Comparison of ENCODE assay signal across 8 mouse cellular contexts in genomic region chr15:89524001-89524571, GRCm38 (mm10). TPM values are rescaled to one million over a fixed set of nuclear protein-coding genes. Genes with fewer than 3 reads are reported as not detected.
DNase-seq lines count a peak whose midpoint lies in the region; ATAC-seq lines count a peak whose summit lies in the region.

No protein-coding gene starts in this region.

- peak overlapping the region; percentile 68 for H3K9ac ChIP-seq in hindbrain, embryonic 14.5 days
- H3K9ac ChIP-seq in midbrain, embryonic 15.5 days, result peak overlapping the region; percentile 59

- no peak overlapping the region for H3K27ac ChIP-seq in brown adipose tissue, adult 24 weeks (replicated peaks; ENCODE audit: low read depth, low read length)
- no peak overlapping the region for H3K27ac ChIP-seq in hindbrain, embryonic 14.5 days
- H3K27ac ChIP-seq in midbrain, embryonic 15.5 days, result no peak overlapping the region

- peaks cover 8% of the 10 kb centered on the region for H3K4me1 ChIP-seq in brown adipose tissue, adult 24 weeks (ENCODE audit: control insufficient read depth, insufficient read depth, insufficient read length, low read length)
- H3K4me1 ChIP-seq in hindbrain, embryonic 14.5 days (replicated peaks; ENCODE audit: control insufficient read depth, insufficient read depth, low read length), result peaks cover 10% of the 10 kb centered on the region; the same call in 1 of the 2 replicates
- H3K4me1 ChIP-seq in midbrain, embryonic 15.5 days, result peaks cover 16% of the 10 kb centered on the region; the same call in 1 of the 2 replicates

- peak overlapping the region; percentile 36; the same call in 1 of the 2 replicates for H3K4me3 ChIP-seq in brown adipose tissue, adult 24 weeks (ENCODE audit: insufficient read depth, low read depth, low read length)
- H3K4me3 ChIP-seq in hindbrain, embryonic 14.5 days (replicated peaks; ENCODE audit: low read length), result peak overlapping the region; percentile 71
- H3K4me3 ChIP-seq in midbrain, embryonic 15.5 days, result peak overlapping the region; percentile 62

- H3K4me2 ChIP-seq in hindbrain, embryonic 14.5 days (replicated peaks), result peak overlapping the region; percentile 98
- H3K4me2 ChIP-seq in midbrain, embryonic 15.5 days, result peak overlapping the region; percentile 96

- peak; percentile 91 for DNase-seq in heart, adult 11 months
- DNase-seq in heart, postnatal 25 days (ENCODE audit: low spot score), result no peak
- DNase-seq in hindbrain, embryonic 14.5 days (ENCODE audit: low spot score), result no peak
- DNase-seq in urinary bladder, postnatal 36 days (ENCODE audit: low spot score in 2 of 2), result no peak
- no peak for DNase-seq in left cerebral cortex, postnatal 4 days
- no peak for DNase-seq in thymus, postnatal 14 days

- 2% methylated on average over 49 of the region's 52 CpGs for WGBS in hindbrain, embryonic 14.5 days
- 5% methylated on average over 47 of the region's 52 CpGs for WGBS in midbrain, embryonic 15.5 days

- ATAC-seq in hindbrain, embryonic 14.5 days (ENCODE audit: low FRiP score), result peak; percentile 9; the same call in 1 of the 2 replicates
- ATAC-seq in midbrain, embryonic 15.5 days (replicated peaks), result peak; percentile 38; the same call in 1 of the 2 replicates

- H3K36me3 ChIP-seq in hindbrain, embryonic 14.5 days (replicated peaks; ENCODE audit: control insufficient read depth, insufficient read depth), result peaks cover 12% of the 10 kb centered on the region
- H3K36me3 ChIP-seq in midbrain, embryonic 15.5 days (replicated peaks), result 0 out of 2 replicates have a peak, but pooled peaks cover 6% of the 10 kb centered on the region

- peaks cover 21% of the 10 kb centered on the region for H3K27me3 ChIP-seq in hindbrain, embryonic 14.5 days (ENCODE audit: control insufficient read depth, insufficient read depth, low read length)
- H3K27me3 ChIP-seq in midbrain, embryonic 15.5 days (replicated peaks), result peaks cover 12% of the 10 kb centered on the region

- no peaks in the 10 kb centered on the region for H3K9me3 ChIP-seq in hindbrain, embryonic 14.5 days (ENCODE audit: control insufficient read depth, low read length)
- no peaks in the 10 kb centered on the region for H3K9me3 ChIP-seq in midbrain, embryonic 15.5 days

- intact Hi-C loops in heart, postnatal 25 days (cut with DNase I), result no loop called here
- intact Hi-C loops in left cerebral cortex, postnatal 4 days (cut with DNase I), result no loop called here

RNA-seq across cellular contexts. Expression of gene Shank3, which starts 24.7 kb away (rescaled TPM):
- total RNA-seq in heart, postnatal 25 days (2021), result 10 to 100 TPM; 48.2 to 53.3 TPM
- polyA plus RNA-seq in brown adipose tissue, adult 24 weeks (2012; ENCODE audit: insufficient read depth, insufficient read length, missing spikeins), result 6.8 and 15.5 TPM in 2 replicates
- 8.6 and 9.6 TPM in 2 replicates for polyA plus RNA-seq in hindbrain, embryonic 14.5 days (2014; fragmentation: Nextera tagmentation; extraction: Ambion mirVana)
- 16.0 and 16.9 TPM in 2 replicates for polyA plus RNA-seq in midbrain, embryonic 15.5 days (2015; fragmentation: Nextera tagmentation; extraction: Ambion mirVana)
- 100 to 1,000 TPM; 136 to 141 TPM for total RNA-seq in left cerebral cortex, postnatal 4 days (2021)

RNA-seq across cellular contexts. Expression of gene Acr, which starts 44.0 kb away (rescaled TPM):
- under 1 TPM in 1 of 2 experiments, not detected in 1; 0.36 TPM for total RNA-seq in heart, postnatal 25 days (2021)
- polyA plus RNA-seq in brown adipose tissue, adult 24 weeks (2012; ENCODE audit: insufficient read depth, insufficient read length, missing spikeins), result not detected in 2 replicates
- polyA plus RNA-seq in hindbrain, embryonic 14.5 days (2014; fragmentation: Nextera tagmentation; extraction: Ambion mirVana), result 1.0 and 1.8 TPM in 2 replicates
- polyA plus RNA-seq in midbrain, embryonic 15.5 days (2015; fragmentation: Nextera tagmentation; extraction: Ambion mirVana), result 2.4 and 3.2 TPM in 2 replicates
- total RNA-seq in left cerebral cortex, postnatal 4 days (2021), result 1 to 10 TPM; 5.8 to 5.9 TPM

RNA-seq across cellular contexts. Expression of gene Arsa, which starts 46.9 kb away (rescaled TPM):
- 10 to 100 TPM; 12.0 to 13.1 TPM for total RNA-seq in heart, postnatal 25 days (2021)
- polyA plus RNA-seq in brown adipose tissue, adult 24 weeks (2012; ENCODE audit: insufficient read depth, insufficient read length, missing spikeins), result 17.2 and 24.2 TPM in 2 replicates
- polyA plus RNA-seq in hindbrain, embryonic 14.5 days (2014; fragmentation: Nextera tagmentation; extraction: Ambion mirVana), result 20.7 and 22.3 TPM in 2 replicates
- polyA plus RNA-seq in midbrain, embryonic 15.5 days (2015; fragmentation: Nextera tagmentation; extraction: Ambion mirVana), result 31.9 and 32.3 TPM in 2 replicates
- 10 to 100 TPM; 31.5 to 32.8 TPM for total RNA-seq in left cerebral cortex, postnatal 4 days (2021)
